Mouse (Mus musculus) Muller cell, postnatal 12 days (primary cell): ENCODE data around the gene Tbc1d32.

Source experiments
- DNase-seq: peaks from one replicate; pipeline ENCODE4 v3.0.0-alpha.2; 2015; ENCODE audit errors: inconsistent ontology term

Gene Tbc1d32

GRCm38 (mm10) chr10:56106996-56107334, 121.5 kb downstream of the Tbc1d32 start:
- DNase-seq, result no peak

- peak; percentile 92 for DNase-seq
These were observed 122.0 kb downstream of the Tbc1d32 start, which contains the start of gene Msl3l2 for GRCm38 (mm10) chr10:56106333-56106995. Gene Msl3l2, plus strand, starts transcription at chr10:56106917.

- no peak for DNase-seq
These were observed 128.7 kb downstream of the Tbc1d32 start for GRCm38 (mm10) chr10:56099641-56100310.

- DNase-seq, result no peak
These were observed 129.4 kb downstream of the Tbc1d32 start for GRCm38 (mm10) chr10:56099126-56099525.

- DNase-seq, result no peak
These were observed 131.7 kb downstream of the Tbc1d32 start for GRCm38 (mm10) chr10:56096757-56097156.

- DNase-seq, result no peak
These were observed 133.9 kb downstream of the Tbc1d32 start for GRCm38 (mm10) chr10:56094586-56094985.

- DNase-seq, result no peak
These were observed 138.8 kb downstream of the Tbc1d32 start for GRCm38 (mm10) chr10:56089714-56090113.

- no peak for DNase-seq
These were observed 165.7 kb downstream of the Tbc1d32 start for GRCm38 (mm10) chr10:56062746-56063145.

- DNase-seq, result peak; percentile 42
These were observed 167.2 kb downstream of the Tbc1d32 start for GRCm38 (mm10) chr10:56061238-56061830.

- peak; percentile 37 for DNase-seq
These were observed 169.5 kb downstream of the Tbc1d32 start for GRCm38 (mm10) chr10:56058979-56059422.

GRCm38 (mm10) chr10:56025400-56025799, 203.1 kb downstream of the Tbc1d32 start:
- DNase-seq, result peak; percentile 8

- peak; percentile 15 for DNase-seq
These were observed 203.9 kb downstream of the Tbc1d32 start for GRCm38 (mm10) chr10:56024579-56024978.

- DNase-seq, result peak; percentile 26
These were observed 248.5 kb downstream of the Tbc1d32 start for GRCm38 (mm10) chr10:55979898-55980521.

GRCm38 (mm10) chr10:55978001-55978400, 250.5 kb downstream of the Tbc1d32 start:
- no peak for DNase-seq
